Mouse (Mus musculus) effector memory CD4-positive, alpha-beta T cell, adult 5 months (primary cell): ENCODE measurements around the gene Map4. TPM values are rescaled to one million over a fixed set of nuclear protein-coding genes. Genes with fewer than 3 reads are reported as not detected.

Source experiments
- polyA plus RNA-seq: library from polyadenylated mRNA; unstranded; fragments of 100-300 nt; shearing (Covaris generic); gene quantifications from one replicate; pipeline ENCODE4 v1.2.1, GENCODE M21; 2017

Gene Map4
- 66.1 TPM for polyA plus RNA-seq

GRCm38 (mm10) chr9:109931257-109932171, at the start of gene Map4:
Gene Map4, plus strand, starts transcription at chr9:109931460.

GRCm38 (mm10) chr9:110116977-110117778, 185.9 kb downstream of the Map4 start, which contains the start of gene Smarcc1:
Gene Smarcc1, plus strand, starts transcription at chr9:110117708.

GRCm38 (mm10) chr9:110117779-110118139, 186.5 kb downstream of the Map4 start, which contains the start of gene Dhx30:
Gene Dhx30, minus strand, starts transcription at chr9:110117830.

Other genes with a start within 250 kb of the Map4 start
- gene Fbxw18, start 228.8 kb upstream of the Map4 start, polyA plus RNA-seq, result not detected
- not detected for gene Fbxw26, start 185.4 kb upstream of the Map4 start, polyA plus RNA-seq
- gene Fbxw27, start 140.8 kb upstream of the Map4 start, polyA plus RNA-seq, result not detected
- gene Spink8, start 119.2 kb upstream of the Map4 start, polyA plus RNA-seq, result not detected
- 6.1 TPM for gene Nme6, start 98.7 kb upstream of the Map4 start, polyA plus RNA-seq
- not detected for gene Camp, start 81.8 kb upstream of the Map4 start, polyA plus RNA-seq
- gene Cdc25a, start 55.9 kb upstream of the Map4 start, polyA plus RNA-seq, result 7.6 TPM
- gene Smarcc1, start 186.2 kb downstream of the Map4 start, polyA plus RNA-seq, result 33.6 TPM
- 122 TPM for gene Dhx30, start 186.4 kb downstream of the Map4 start, polyA plus RNA-seq